Mouse (Mus musculus) heart, embryonic 11.5 days (tissue): ENCODE data around the gene Tnfrsf12a. TPM values are rescaled to one million over a fixed set of nuclear protein-coding genes. Genes with fewer than 3 reads are reported as not detected.
A peak's percentile ranks its signal among the peaks of the same experiment; 100 is the strongest.

Experiments used
- ATAC-seq: fragments of 200-750 bp; cut with Nextera tagmentation; replicated peaks from 2 replicates; pipeline ENCODE4 v1.8.0; 2017; ENCODE audit warnings: moderate library complexity; ENCODE audit not compliant: insufficient number of reproducible peaks, low FRiP score, low TSS enrichment
- H3K27ac ChIP-seq: fragments of 300-500 bp; sonication (generic); 2 replicates; pipeline ENCODE4 v1.5.1; 2014; ENCODE audit warnings: mild to moderate bottlenecking, low read depth, low read length
- H3K27me3 ChIP-seq: fragments of 300-500 bp; sonication (generic); 2 replicates; pipeline ENCODE4 v1.6.1; 2014; ENCODE audit warnings: mild to moderate bottlenecking, low read length, mixed read lengths; ENCODE audit not compliant: control insufficient read depth, insufficient read depth
- H3K36me3 ChIP-seq: fragments of 300-500 bp; sonication (generic); 2 replicates; pipeline ENCODE4 v1.6.1; 2014; ENCODE audit warnings: mild to moderate bottlenecking, low read length, moderate library complexity, mixed read lengths; ENCODE audit not compliant: control insufficient read depth, insufficient read depth
- H3K4me1 ChIP-seq: fragments of 300-500 bp; sonication (generic); 2 replicates; pipeline ENCODE4 v1.6.1; 2014; ENCODE audit warnings: low read length; ENCODE audit not compliant: control insufficient read depth, insufficient read depth
- H3K4me2 ChIP-seq: fragments of 300-500 bp; sonication (generic); 2 replicates; pipeline ENCODE4 v1.6.1; 2014; ENCODE audit warnings: mild to moderate bottlenecking, moderate library complexity
- H3K4me3 ChIP-seq: fragments of 300-500 bp; sonication (generic); 2 replicates; pipeline ENCODE4 v1.5.1; 2014; ENCODE audit warnings: low read depth, low read length
- H3K9ac ChIP-seq: fragments of 300-500 bp; sonication (generic); 2 replicates; pipeline ENCODE4 v1.6.1; 2014; ENCODE audit warnings: mild to moderate bottlenecking, low read depth, low read length, moderate library complexity
- H3K9me3 ChIP-seq: fragments of 300-500 bp; sonication (generic); replicated peaks from 2 replicates; pipeline ENCODE4 v1.6.1; 2016; ENCODE audit warnings: low read length; ENCODE audit not compliant: control insufficient read depth
- WGBS: fragments of 180-500 bp; shearing (Covaris S2); extraction: QIAGEN DNeasy Blood & Tissue Kit; methylation state at CpG from one replicate; pipeline ENCODE4 v1.1.7; 2014; ENCODE audit not compliant: insufficient replicate concordance; 5-methylcytosine and 5-hydroxymethylcytosine counted together
- polyA plus RNA-seq: library from polyadenylated mRNA; unstranded; fragments of >200 nt; fragmentation: Nextera tagmentation; extraction: Ambion mirVana; gene quantifications from 2 replicates; pipeline ENCODE4 v1.2.1, GENCODE M21; 2014

Gene Tnfrsf12a
- polyA plus RNA-seq, 1 experiment from 2014 or later: 77.6 TPM

- Histone ChIP-seq H3K27ac (no peak overlapping the region), H3K36me3 (no peaks in the 10 kb centered on the region), H3K27me3 (peaks cover 18% of the 10 kb centered on the region), H3K4me2 (no peak overlapping the region), H3K4me1 (no peaks in the 10 kb centered on the region), H3K9ac (no peak overlapping the region), H3K4me3 (no peak overlapping the region), H3K9me3 (no peaks in the 10 kb centered on the region)
- 19% methylated on average over 10 of the region's 10 CpGs for WGBS
- no peak for ATAC-seq
Measured at GRCm38 (mm10) chr17:23645894-23646293, 31.4 kb downstream of the Tnfrsf12a start.

GRCm38 (mm10) chr17:23644613-23645495 is 32.4 kb downstream of the Tnfrsf12a start, which contains the start of gene Mmp25:
Gene Mmp25 (minus strand): TSS chr17:23645277.
- H3K4me3 ChIP-seq: peak within 1 kb of the TSS; percentile 57
- H3K27ac ChIP-seq: no peak within 1 kb of the TSS
- peak; percentile 15; the same call in 1 of the 2 replicates for ATAC-seq
- H3K36me3 ChIP-seq: no peaks in the 10 kb centered on the region
- peak within 1 kb of the TSS; percentile 12 for H3K9ac ChIP-seq
- peak within 1 kb of the TSS; percentile 93 for H3K4me2 ChIP-seq
- under 1% methylated on average over 58 of the region's 58 CpGs for WGBS
- no peaks in the 10 kb centered on the region for H3K9me3 ChIP-seq
- H3K27me3 ChIP-seq: peaks cover 18% of the 10 kb centered on the region
- H3K4me1 ChIP-seq: no peaks in the 10 kb centered on the region

- no peaks in the 10 kb centered on the region for H3K9me3 ChIP-seq
- no peak overlapping the region for H3K4me3 ChIP-seq
- peaks cover 2% of the 10 kb centered on the region; the same call in 1 of the 2 replicates for H3K27me3 ChIP-seq
- no peak overlapping the region for H3K27ac ChIP-seq
- no peak for ATAC-seq
- H3K9ac ChIP-seq: no peak overlapping the region
- H3K36me3 ChIP-seq: no peaks in the 10 kb centered on the region
- no peaks in the 10 kb centered on the region for H3K4me1 ChIP-seq
- 66% methylated on average over 8 of the region's 8 CpGs for WGBS
- H3K4me2 ChIP-seq: no peak overlapping the region
Measured at GRCm38 (mm10) chr17:23631241-23631640, 46.0 kb downstream of the Tnfrsf12a start.

- H3K27me3 ChIP-seq: peaks cover 2% of the 10 kb centered on the region; the same call in 1 of the 2 replicates
- H3K9ac ChIP-seq: 0 out of 2 replicates have a peak overlapping the region, but pooled peaks have one; percentile 39
- H3K4me1 ChIP-seq: no peaks in the 10 kb centered on the region
- 15% methylated on average over 22 of the region's 22 CpGs for WGBS
- H3K9me3 ChIP-seq: no peaks in the 10 kb centered on the region
- no peak overlapping the region for H3K27ac ChIP-seq
- peak; percentile 48; the same call in 1 of the 2 replicates for ATAC-seq
- 0 out of 2 replicates have a peak overlapping the region, but pooled peaks have one; percentile 18 for H3K4me3 ChIP-seq
- H3K36me3 ChIP-seq: no peaks in the 10 kb centered on the region
- peak overlapping the region; percentile 55 for H3K4me2 ChIP-seq
Measured at GRCm38 (mm10) chr17:23630195-23631020, 46.9 kb downstream of the Tnfrsf12a start.

- 29% methylated on average over 7 of the region's 7 CpGs for WGBS
- H3K4me3 ChIP-seq: no peak overlapping the region
- no peak for ATAC-seq
- H3K9ac ChIP-seq: no peak overlapping the region
- no peaks in the 10 kb centered on the region for H3K9me3 ChIP-seq
- no peaks in the 10 kb centered on the region for H3K4me1 ChIP-seq
- H3K4me2 ChIP-seq: no peak overlapping the region
- no peaks in the 10 kb centered on the region for H3K36me3 ChIP-seq
- H3K27me3 ChIP-seq: peaks cover 2% of the 10 kb centered on the region; the same call in 1 of the 2 replicates
- no peak overlapping the region for H3K27ac ChIP-seq
Measured at GRCm38 (mm10) chr17:23627813-23628212, 49.5 kb downstream of the Tnfrsf12a start.

Other genes starting within 250 kb of the Tnfrsf12a start
- not detected in 2 replicates for gene Vmn2r117, start 197.8 kb downstream of the Tnfrsf12a start, polyA plus RNA-seq
- 15.1 and 17.4 TPM in 2 replicates for gene Zfp213, start 113.2 kb downstream of the Tnfrsf12a start, polyA plus RNA-seq
- gene Zfp13, start 78.0 kb downstream of the Tnfrsf12a start, polyA plus RNA-seq: 8.9 and 9.0 TPM in 2 replicates
- not detected in 2 replicates for gene Zscan10, start 76.6 kb downstream of the Tnfrsf12a start, polyA plus RNA-seq
- gene Mmp25, start 32.2 kb downstream of the Tnfrsf12a start, polyA plus RNA-seq: 0.07 and 0.27 TPM in 2 replicates
- 0.24 TPM in 1 of 2 replicates, not detected in the other for gene Bicdl2, start 17.0 kb downstream of the Tnfrsf12a start, polyA plus RNA-seq
- gene Hcfc1r1, start 3.9 kb downstream of the Tnfrsf12a start, polyA plus RNA-seq: 382 and 389 TPM in 2 replicates
- gene Thoc6, start 3.6 kb downstream of the Tnfrsf12a start, polyA plus RNA-seq: 40.9 and 41.0 TPM in 2 replicates
- 3.3 and 3.9 TPM in 2 replicates for gene Cldn6, start 1.8 kb upstream of the Tnfrsf12a start, polyA plus RNA-seq
- gene Cldn9, start 6.6 kb upstream of the Tnfrsf12a start, polyA plus RNA-seq: 0.25 and 0.46 TPM in 2 replicates
- 0.16 and 0.20 TPM in 2 replicates for gene 1520401A03Rik, start 45.3 kb upstream of the Tnfrsf12a start, polyA plus RNA-seq
- 31.5 and 33.8 TPM in 2 replicates for gene Pkmyt1, start 48.9 kb upstream of the Tnfrsf12a start, polyA plus RNA-seq
- 7.6 and 7.9 TPM in 2 replicates for gene Paqr4, start 63.4 kb upstream of the Tnfrsf12a start, polyA plus RNA-seq
- 0.27 and 0.63 TPM in 2 replicates for gene Kremen2, start 68.4 kb upstream of the Tnfrsf12a start, polyA plus RNA-seq
- gene Flywch1, start 94.1 kb upstream of the Tnfrsf12a start, polyA plus RNA-seq: 60.5 and 62.4 TPM in 2 replicates
- gene Flywch2, start 108.6 kb upstream of the Tnfrsf12a start, polyA plus RNA-seq: 8.2 and 9.5 TPM in 2 replicates
- 285 and 390 TPM in 2 replicates for gene Srrm2, start 113.1 kb upstream of the Tnfrsf12a start, polyA plus RNA-seq
- gene Elob, start 151.7 kb upstream of the Tnfrsf12a start, polyA plus RNA-seq: 929 and 1,004 TPM in 2 replicates
- not detected in 2 replicates for gene Prss33, start 158.6 kb upstream of the Tnfrsf12a start, polyA plus RNA-seq
- not detected in 2 replicates for gene Prss32, start 166.4 kb upstream of the Tnfrsf12a start, polyA plus RNA-seq
- 0.19 and 0.31 TPM in 2 replicates for gene Prss41, start 166.7 kb upstream of the Tnfrsf12a start, polyA plus RNA-seq
- not detected in 2 replicates for gene Prss21, start 190.6 kb upstream of the Tnfrsf12a start, polyA plus RNA-seq
- not detected in 2 replicates for gene Dcpp1, start 203.4 kb upstream of the Tnfrsf12a start, polyA plus RNA-seq
- not detected in 2 replicates for gene Dcpp2, start 203.4 kb upstream of the Tnfrsf12a start, polyA plus RNA-seq
- gene Dcpp3, start 240.0 kb upstream of the Tnfrsf12a start, polyA plus RNA-seq: not detected in 2 replicates